Mouse (Mus musculus) left cerebral cortex, postnatal 4 days (tissue): Measurements from ENCODE around the gene Hs3st5. TPM values are rescaled to one million over a fixed set of nuclear protein-coding genes. Genes with fewer than 3 reads are reported as not detected.
"Not testable (repeated sequence)": the region's sequence is repeated elsewhere in the genome, so short reads cannot be mapped to it uniquely, and the experiment has no call there.

Experiments used
- DNase-seq: peaks from one replicate; pipeline ENCODE4 v3.0.0-alpha.2; 2022
- intact Hi-C: fragments of 180-260 bp; cut with DNase I; formaldehyde crosslinking; loops from one replicate; pipeline ENCODE4 v1.15.1; 2025
- total RNA-seq, 2 experiments: library from RNA; stranded (reverse); gene quantifications; 2 replicates each; pipeline ENCODE4 v1.2.3; 2021

The Hs3st5 gene
- total RNA-seq, result 10 to 100 TPM; 19.4 to 20.2 TPM

DNA sequence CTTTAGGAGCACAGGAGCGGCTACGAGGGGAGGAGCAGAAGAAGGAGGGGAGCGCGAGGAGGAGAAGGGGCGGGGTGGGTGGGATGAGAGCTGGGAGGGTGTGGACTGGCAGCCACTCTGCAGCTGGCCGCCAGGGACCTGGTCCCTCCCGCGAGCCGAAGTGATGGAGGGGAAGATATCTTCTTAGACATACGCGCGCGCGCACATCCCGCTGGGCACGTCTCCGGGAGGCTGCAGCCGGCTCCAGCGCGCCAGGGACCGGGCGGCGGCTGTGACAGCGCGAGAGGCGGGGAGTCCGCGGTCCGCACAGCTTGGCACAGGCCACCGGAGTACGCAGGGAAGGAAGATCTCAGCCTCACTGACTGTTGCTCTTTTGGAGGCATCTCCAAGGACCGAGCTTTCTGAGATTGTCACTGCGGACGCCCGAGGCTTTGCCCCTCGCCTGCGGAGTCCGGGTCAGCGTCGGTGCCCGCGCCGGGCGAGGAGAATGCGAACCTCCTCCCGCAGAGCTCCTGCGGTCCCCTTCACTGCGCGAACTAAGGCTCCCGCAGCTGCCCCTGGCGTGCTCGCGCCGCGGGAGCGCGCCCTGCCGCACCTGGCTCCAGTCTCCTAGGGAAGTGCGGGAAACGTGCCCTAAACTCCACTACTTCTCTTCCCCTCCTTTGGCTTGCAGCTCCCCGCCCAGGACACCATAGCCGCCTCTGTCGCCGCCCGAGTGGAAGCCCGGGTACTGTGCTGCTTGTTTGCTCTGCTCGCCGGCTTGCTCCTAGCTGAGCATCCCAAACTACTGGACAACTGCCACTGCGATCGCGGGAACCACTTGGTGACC is at the start of gene Hs3st5:
TSS of gene Hs3st5 (plus strand) at position 88 of the 829 bp plus-strand sequence.
- DNase-seq, result peak; percentile 87
- intact Hi-C loops, result no loop called here

DNA sequence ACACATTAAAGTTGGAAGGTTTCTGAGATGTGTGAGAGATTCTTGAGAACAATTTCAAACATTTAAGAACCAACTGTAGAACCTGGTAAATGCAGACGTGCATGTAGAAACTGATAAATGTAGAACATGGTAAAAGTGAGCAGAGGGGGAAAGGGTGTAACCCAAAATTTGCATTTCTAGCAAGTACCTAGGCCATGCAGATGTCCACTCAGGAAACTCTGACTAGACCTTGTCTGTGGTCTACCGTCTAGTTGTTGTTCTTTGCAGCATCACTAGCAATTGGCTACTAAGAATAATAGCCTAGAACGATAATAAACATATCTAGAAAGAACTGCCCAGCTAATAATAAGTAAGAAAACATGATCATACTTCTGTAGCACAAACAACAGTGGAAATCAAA is 38.0 kb upstream of the Hs3st5 start:
- intact Hi-C loops, result no loop called here
- DNase-seq, result no peak

DNA sequence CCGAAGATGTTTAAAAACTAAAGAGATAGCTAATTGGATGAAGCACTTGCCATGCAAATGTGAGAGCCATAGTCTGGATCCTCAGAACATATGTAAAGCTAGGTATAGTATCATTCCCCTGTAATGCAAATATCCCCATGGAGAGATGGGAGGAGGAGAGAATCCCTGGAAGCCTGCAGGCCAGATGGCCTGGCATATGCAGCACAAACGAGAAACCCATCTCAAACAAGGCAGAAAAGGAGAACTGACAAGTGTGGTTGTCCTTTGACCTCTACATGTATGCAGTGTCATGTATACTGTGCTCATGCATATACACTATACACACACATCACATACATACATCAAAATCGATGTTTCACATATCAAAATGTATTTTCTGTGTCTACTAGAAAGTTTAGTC is 35.5 kb upstream of the Hs3st5 start:
- intact Hi-C loops, result no loop called here
- peak; percentile 43 for DNase-seq

DNA sequence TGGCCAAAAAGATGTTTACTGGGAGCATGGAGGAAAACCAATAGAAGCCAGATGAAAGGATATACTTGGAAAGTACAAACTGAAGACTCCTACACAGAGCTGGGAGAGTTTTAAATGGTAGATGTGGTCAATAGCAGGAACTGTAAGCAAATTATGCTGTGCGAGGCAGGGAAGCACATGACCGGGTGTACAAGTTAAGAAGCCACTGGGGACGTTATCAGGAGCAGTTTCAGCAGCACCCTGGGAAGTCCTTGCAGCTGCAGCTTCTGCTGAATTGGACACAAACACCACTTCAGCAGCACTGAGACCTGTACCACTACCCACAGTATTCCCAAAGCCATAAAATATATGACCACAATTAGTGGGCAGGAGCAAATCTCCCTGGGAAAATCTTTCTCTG is 31.8 kb upstream of the Hs3st5 start:
- no peak for DNase-seq
- intact Hi-C loops, result no loop called here

DNA sequence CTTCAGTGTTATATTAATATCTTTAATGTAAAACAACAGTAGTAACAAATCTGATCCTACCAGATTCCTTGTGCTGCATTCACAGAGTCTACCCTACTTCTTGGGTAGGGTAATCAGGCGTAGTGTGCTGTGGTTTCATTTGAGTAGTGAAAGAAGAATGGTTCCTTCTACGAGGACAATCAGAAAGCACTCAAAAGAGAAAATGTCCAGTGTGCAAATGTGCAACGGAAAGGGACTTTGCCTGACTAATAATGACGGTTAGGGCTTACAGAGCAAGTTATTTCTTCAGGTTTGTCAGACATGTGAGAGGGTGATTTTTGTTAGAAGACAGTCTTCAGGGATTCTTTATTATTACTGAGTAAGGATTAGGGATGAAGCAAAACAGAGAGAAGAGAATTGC is 29.1 kb upstream of the Hs3st5 start:
- no peak for DNase-seq
- intact Hi-C loops, result no loop called here

DNA sequence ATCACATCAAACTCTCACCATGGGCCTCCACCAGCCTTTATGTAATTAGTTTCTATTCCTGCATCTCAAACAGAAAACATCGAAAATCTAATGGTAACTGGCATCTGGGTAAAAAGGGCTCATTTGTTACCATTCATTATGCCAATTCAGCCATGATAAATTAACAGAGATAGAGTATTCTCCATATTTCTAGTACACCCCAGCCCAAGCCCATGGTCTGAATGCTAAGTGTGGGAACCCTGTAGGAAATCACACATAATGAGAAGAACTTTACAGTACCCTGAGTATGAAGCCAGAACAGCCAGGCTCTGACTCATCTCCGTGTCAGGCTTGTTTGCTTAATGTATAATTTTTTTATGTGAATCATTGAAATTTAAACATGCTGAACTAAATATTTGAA is 23.3 kb upstream of the Hs3st5 start:
- intact Hi-C loops, result no loop called here
- DNase-seq, result no peak

DNA sequence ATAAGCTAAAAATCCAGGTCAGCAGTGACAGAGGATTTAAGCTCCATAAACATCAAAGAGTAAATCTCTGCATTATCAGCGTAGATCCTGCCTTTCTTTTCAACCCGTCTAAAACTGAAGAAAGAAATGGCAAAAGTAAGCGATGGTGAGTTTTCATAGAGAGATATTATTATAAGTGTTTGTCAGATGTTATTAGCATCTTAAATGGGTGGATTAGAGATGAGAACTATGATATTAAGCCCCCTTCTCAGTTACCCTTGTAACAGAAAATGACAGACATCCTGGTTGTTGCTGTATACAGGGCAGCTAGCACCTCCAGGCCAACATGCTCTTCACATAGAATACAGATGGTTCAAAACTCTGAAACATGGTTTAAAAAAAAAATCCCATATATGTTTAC is 22.6 kb upstream of the Hs3st5 start:
- no peak for DNase-seq
- intact Hi-C loops, result no loop called here

DNA sequence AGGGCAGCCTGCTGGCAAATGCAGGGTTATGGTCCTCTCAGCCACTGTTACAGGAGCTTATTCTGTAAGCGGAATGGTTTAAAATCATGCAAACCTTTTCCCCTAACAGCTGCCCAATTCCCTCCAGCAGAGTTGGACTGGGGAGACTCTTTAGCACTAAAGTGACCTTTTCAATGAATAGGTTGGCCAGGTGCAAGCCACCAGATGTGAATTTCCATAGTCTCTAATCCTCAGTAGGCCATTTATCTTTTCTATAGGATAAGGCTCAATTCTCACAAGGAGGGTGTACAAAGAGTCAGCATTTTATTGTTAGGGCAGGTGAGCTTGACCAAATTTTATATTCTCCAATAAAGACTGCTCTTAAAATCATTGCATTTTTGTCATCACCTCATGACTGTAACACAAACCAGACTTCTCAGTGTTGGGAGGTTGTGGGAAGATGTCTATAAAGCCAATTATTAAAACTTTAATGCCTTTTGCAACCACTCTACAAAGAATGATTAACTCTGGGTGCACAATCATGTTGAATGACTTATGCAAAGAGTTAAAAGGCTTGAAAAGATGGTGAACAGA is 21.8 kb upstream of the Hs3st5 start:
- intact Hi-C loops, result no loop called here
- DNase-seq, result no peak

DNA sequence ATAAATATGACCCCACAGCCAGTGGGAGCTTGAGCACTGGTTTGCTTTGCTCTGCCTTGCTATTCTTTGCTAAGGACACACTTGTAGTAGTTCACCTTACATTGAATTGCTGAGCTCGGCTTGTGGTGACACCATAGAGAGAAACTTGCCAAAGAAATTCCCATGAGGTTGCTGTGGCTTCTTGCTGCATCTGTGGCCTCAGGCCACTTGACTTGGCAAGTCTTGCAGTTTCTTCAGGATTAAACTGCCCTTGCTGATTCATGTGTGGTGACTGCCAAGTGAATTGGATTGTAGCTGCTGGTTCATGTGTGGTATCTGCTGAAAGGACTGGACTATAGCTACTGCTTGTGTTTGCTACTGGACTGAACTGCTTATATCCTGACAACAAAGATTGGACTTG is 13.0 kb upstream of the Hs3st5 start:
- DNase-seq, result peak; percentile 12

DNA sequence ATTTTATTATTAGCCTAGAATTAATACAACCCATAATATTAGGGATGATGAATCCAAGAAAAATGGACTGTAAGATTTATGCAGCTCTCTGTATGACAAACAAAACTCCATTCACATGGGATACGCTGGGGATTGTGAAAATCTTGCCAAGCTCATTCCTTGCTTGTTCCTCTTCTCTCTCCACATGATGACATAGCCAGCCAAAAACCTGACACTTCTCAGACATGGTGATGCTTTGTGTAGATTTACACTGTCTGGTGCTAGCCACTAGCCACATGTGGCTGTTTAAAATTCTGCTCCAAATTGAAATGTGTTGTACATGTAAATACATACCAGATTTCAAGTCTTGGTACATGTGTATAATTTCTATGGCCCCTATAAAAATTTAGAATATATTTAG is 6.9 kb upstream of the Hs3st5 start:
- DNase-seq, result peak; percentile 3
- intact Hi-C loops, result no loop called here

More for the DNA sequence above, 13.0 kb upstream of the Hs3st5 start:
- intact Hi-C loops, result no loop called here

DNA sequence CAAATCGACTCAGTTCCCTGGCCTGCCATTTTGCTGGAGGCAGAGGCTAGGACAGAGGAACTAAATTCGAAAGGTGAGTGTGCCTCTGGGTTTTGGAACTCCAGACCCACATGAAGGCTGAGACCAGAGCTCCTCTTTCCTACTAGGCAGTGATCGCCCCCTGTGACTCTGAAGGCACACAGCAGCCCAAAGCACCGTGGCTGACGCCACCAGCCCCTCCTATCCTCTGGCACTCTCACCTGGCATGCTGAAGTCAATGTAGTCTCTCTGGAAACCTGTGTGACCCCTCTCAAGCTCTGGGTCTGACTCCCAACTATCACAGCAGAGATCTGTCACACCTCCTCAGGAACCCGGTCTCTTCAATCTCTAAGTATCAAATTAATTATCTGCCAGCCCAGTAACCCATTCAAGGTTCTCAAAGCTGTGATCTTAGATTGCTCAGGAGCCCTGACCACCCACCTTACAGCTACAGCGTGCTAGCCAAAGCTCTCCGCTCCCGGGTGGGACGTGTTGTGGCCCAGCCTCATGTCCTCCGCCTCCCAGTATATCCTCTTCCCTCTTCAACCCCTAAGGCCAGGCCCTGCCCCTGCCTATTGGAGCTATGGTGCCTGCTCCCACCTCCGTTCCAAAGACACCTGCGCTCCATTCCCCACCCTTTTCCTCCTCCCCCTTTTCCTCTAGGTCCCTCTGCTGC is 434 bp upstream of the Hs3st5 start:
- intact Hi-C loops, result no loop called here
- peak; percentile 59 for DNase-seq

DNA sequence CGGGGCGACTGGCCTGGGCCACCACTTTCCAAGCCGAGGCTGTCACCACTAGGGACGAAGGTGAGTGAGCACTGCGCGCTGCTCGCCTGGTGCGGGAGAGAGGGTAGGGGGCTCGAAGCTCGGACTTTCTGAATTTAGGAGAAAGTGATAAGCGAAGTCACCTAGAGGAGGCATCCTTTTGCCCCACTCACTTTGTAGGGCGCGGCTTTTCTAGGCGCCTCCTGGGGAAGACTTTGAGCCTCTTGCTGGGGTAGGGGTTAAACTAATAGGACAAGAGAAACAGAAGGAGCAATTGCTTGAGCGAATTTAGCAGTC is 899 bp downstream of the Hs3st5 start:
- DNase-seq, result no peak
- intact Hi-C loops, result no loop called here

DNA sequence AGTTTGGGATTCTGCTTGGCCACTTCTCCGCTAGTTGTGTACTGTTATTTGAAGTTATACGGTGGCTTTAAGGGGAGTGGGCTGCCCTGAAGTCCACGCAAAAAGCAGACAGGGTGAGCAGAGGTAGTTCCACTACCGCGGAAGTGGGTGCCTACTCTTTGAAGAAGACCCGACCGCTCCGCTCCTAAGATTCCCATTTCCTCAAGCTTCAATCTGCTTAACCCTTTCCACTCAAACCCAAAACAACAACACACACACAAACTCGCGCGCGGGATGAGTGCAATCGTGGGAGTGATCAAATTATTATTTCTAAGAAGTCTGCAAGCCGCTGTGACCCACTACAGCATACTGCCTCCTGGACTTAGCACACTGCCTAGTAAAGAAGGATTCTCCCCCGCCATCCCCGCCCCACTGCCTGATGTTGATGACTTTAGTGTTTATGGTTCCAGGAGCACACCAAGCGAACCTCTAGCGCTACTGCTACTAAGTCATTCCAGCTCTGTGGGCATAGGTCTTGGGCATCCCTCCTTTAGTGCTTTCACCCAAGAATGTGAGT is 1.5 kb downstream of the Hs3st5 start:
- DNase-seq, result peak; percentile 22
- intact Hi-C loops, result no loop called here

DNA sequence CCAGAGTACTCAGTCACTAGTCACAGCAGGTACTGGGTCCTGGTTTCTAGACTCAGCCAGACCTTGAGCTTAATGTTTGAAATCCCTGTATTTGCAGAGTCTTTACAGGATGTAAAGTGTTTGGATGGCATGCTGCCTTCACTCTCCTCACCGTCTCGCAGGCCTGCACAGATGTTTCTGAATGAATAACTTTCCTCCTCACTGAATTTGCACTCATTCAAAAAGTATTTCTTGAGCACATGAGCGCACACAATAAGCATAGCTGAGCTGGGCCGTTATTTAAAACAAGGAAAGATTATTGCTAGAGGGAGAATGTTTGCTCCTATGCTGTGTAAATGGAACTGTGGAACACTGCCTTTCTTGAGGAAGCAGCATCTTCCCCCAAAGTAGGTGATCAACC is 2.9 kb downstream of the Hs3st5 start:
- intact Hi-C loops, result no loop called here
- no peak for DNase-seq

DNA sequence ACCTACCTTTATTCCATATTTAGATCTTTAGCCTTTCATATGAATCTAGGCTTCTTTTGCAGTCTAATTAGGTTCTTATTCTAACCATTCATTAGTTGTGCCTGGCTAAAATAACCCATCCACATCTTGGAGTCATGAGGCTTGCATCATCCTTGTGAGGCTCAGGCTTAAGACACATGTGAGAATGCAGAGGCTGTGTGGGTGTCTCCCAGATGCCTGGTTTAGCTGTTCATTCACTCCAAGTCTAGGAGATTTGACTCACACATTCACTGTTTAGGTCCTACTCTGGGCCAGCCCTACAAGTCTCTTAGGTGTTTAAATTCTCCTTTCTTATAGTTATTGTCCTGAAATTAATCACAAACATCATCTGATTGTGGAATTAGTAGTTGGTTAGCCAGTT is 17.3 kb downstream of the Hs3st5 start:
- no peak for DNase-seq
- intact Hi-C loops, result no loop called here

DNA sequence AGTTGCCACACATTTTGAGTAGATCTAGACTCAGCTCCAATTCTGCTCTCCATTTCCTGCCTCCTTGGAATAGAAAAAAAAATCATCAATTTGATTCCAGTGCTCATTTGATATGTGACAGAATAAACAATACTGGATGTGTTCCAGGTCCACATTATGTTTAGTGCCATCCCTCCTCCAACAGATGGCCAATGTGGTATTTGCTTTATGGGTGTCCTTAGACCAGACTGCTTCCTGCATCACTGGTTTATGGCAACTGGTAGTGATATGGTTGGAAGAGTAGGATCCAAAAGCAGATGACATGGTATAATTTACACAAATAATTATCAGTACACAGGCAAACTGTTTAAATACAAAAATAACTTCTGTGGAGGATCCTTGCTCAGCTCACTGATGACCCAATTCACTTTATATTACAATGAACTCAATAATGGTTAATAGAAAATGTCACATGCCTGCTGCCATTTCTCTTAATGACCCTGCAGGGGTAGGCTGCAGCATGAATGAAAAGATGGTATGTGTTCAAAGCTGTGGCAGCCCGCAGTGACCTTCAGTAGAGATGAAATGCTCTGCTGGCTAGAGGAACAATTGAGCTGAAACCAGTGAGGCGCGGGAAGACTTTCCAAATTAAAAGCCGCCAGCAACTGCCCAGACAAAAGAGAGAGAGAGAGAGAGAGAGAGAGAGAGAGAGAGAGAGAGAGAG is 27.2 kb downstream of the Hs3st5 start:
- intact Hi-C loops, result no loop called here
- peak; percentile 57 for DNase-seq

DNA sequence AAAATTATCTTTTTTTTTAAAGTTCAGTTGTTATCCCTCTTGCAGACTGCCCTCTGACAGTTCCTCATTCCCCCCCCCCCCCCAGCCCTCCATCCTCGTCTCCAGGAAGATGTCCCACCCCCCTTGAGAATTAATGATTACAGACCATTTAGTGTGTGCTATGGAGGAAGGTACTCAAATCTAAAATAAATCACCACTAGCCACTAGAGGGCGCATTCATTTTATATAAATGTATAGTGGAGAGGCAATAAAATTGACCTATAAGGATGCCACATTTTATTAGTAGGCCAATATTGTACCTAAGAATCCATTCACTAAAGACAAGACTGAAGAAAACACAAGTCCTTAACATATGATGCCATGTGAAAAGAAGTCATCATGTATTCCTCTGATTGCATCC is 40.0 kb downstream of the Hs3st5 start:
- intact Hi-C loops, result no loop called here
- DNase-seq, result no peak

DNA sequence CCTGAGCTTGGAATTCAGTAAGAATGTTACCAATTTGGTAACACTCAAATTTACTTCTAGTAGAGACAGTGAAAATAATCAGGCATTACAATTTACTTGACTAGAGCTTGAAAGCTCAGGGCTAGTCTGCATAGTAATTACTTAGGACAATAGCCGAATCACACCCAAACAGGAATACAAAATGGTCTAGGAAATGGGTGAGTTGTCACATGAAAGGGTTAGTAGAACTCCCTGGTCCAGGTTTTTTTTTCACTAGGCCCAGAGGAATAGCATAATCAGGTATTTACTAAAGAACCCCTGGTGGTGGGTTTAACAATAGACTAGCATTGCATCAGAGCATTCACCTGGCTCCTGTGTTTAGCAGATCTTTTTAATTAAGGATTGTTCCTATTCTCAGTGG is 41.1 kb downstream of the Hs3st5 start:
- DNase-seq, intact Hi-C loops: not testable (repeated sequence)

DNA sequence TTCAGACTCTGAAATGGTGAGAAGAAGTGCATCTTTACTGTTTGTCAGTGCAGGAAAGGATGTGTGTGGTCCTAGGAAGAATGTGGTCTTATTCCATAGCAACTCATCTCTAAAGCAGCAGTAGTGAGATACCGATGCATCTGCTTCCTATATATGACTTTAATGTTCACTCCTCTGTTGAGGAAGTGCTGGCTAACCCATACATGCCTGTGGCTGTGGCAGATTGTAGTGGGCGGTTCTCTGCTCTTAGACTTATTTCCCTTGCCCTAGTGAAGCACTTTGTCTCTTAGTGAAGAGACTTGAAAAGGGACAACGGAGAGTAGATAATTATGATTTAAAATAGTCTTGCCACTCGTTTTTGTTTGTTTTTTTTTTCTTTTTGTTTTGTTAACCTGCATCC is 47.4 kb downstream of the Hs3st5 start:
- no peak for DNase-seq
- intact Hi-C loops, result no loop called here

DNA sequence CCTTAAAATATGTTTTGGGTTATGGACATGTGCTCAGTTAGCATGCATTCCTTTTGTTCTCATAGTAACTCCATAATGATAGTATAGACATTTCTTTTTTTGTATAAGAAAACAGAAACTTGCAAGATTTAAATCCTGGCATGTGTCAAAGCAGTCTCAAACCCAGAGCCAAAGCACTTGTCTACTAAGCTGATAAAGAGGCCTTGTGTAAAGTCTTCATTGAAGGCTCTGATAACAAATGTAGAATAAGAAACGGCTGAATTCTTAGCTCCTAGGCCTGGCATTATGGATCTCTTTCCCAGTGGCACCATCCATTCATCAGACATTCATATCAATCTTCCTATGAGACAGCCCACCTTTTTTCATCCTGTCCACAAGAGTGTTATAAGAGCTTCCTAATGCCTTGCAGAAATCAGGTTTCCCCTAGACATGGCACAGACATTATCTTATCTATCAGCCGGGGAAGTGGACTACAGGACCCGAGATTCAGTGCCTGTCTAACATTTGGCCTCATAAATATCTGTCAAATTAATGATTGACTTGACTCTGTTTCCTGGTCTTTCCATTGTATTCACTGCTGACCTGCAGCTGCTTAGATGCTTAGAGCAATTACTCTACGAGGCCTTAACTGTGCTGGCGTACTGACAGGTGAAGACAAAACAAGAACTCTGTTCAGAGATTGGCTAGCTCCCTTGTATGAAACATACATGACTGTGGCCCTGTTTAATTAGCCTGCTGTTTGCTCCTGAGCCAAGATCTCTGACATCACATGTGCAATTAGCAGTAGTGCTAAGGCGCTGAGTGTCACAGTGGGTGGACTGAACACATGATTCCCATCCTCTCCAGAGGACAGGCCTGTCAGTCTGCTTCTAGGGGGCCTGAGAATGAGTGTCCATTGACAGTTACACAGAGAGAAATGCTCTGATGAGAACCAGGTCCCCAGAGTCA is 48.6 kb downstream of the Hs3st5 start:
- DNase-seq, result no peak
- intact Hi-C loops, result no loop called here
